Mouse (Mus musculus): ENCODE measurements around the gene Sobp.

The Sobp gene

GRCm38 (mm10) chr10:42991018-42991417, 183.3 kb downstream of the Sobp start:
- DNase-seq (ENCODE audit: low spot score), result no peak

- peak; percentile 41 for DNase-seq (ENCODE audit: low spot score)
These were observed 184.4 kb downstream of the Sobp start for GRCm38 (mm10) chr10:42989910-42990309.

GRCm38 (mm10) chr10:42988627-42989026, 185.7 kb downstream of the Sobp start:
- DNase-seq (ENCODE audit: low spot score), result no peak

DNA sequence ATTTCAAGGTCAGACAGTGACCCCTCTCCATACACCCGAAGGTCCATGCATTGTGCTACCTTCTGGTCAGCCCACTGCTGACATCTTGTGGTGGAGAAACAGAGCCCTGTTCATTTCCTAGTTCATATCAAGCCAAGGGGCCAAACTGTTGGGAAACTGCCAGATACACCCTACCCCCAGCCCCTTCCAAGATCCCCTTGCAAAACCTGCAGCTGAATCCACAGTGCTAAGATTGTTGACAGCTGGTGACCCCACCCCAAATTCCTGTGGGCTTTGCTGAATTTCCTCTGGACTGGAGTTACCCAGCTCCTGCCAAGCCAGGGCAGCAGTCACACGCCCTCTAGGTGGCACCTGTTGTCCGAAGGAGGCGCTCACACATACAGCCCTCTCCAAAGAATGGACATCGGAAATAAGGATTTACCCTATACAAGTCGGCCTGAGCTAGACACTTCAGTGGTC, 186.7 kb downstream of the Sobp start:
- DNase-seq (ENCODE audit: low spot score), result peak; percentile 29

GRCm38 (mm10) chr10:42984886-42985285, 189.4 kb downstream of the Sobp start:
- DNase-seq (ENCODE audit: low spot score), result no peak

- DNase-seq (ENCODE audit: low spot score), result no peak
These were observed 193.2 kb downstream of the Sobp start for GRCm38 (mm10) chr10:42980999-42981757.

DNA sequence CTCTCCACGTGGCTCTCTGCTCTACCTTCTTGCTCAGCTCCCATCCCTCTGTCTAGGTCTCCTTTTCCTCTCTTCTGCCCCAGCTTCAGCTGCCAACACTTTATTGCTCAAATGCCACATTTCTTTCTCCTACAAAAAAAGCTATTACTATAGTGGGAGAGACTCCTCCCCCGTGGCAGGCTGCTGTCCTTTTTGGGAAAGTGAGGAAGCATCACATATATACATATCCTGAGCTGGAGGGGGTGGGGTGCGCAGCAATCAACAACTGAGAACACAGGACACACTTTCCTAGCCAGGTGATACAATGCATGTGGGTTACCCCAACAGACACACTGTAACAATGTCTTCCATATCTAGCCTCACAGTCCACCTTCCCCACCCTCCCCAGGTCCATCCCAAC, 196.0 kb downstream of the Sobp start:
- DNase-seq (ENCODE audit: low spot score), result no peak

DNA sequence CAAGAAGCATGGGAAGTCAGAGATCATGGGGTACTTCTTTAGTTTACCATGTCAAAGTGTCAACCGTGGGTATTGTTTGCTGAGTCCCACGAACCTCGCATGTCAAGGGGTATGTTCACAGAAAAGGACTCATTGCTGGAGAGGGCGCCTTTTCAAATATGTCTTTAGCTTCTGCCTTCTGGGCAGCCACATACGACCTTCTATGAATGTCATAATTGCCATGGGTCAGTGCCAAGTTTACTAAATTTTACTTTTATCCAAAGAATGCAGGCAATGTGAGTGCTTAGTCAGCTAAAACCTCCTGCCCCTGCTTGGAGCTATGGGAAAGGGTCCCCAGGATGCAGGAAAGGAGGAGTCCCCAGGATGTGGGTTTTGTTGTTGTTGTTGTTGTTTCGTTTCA, 197.8 kb downstream of the Sobp start:
- DNase-seq (ENCODE audit: low spot score), result no peak

- DNase-seq (ENCODE audit: low spot score), result no peak
These were observed 200.8 kb downstream of the Sobp start for GRCm38 (mm10) chr10:42973537-42973936.

DNA sequence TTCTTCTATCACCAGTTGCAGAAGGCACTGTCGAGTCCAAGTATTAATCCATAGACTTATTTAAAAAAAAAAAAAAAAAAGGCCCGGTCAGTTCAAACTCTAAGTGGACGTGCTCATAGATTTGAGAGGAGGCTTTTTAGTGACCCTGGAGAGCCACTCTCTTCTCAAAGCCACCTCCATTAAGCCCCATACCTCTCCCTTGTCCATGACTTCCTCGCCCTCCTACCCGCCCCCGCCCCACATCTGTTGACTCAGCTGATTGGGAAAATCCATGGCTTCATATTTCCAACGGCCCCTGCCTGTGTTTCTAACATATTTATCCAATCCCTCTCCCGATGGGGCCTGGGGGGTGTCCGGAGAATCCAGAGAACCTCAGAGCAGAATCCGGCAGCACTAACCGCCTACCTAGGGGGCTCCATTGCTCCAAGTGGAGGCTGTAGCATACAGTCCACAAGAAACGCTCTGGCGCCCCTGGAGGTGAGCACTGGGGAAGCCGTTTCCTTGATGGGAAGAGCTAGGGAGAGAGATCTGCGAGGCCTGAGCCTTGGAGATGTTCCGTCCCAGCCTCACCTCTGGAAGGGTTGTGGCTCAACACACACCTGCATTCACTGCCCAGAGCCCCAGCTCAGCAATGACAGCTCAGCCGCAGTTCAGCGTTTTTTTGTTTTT, 201.7 kb downstream of the Sobp start:
- DNase-seq (ENCODE audit: low spot score), result peak; percentile 55

GRCm38 (mm10) chr10:42968332-42968731, 206.0 kb downstream of the Sobp start:
- DNase-seq (ENCODE audit: low spot score), result no peak

DNA sequence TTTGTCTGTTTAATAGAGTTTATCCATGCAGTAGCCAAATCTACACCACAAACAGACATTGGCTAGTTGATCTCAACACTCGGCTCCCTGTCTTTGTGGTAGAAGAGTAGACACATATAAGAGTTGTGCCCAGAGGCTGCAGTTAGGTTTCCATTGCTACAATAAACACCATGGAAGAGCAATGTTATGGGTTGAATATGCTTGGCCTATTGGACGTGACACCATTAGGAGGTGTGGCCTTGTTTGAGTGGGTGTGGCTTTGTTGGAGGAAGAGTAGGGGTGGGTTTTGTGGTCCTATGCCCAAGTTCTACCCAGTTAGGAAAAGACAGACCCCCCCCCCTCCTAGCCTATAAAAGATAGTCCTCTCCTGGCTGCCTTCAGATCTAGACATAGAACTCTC, 211.3 kb downstream of the Sobp start:
- DNase-seq (ENCODE audit: low spot score), result no peak

- DNase-seq (ENCODE audit: low spot score), result no peak
These were observed 211.7 kb downstream of the Sobp start for GRCm38 (mm10) chr10:42962655-42963054.

DNA sequence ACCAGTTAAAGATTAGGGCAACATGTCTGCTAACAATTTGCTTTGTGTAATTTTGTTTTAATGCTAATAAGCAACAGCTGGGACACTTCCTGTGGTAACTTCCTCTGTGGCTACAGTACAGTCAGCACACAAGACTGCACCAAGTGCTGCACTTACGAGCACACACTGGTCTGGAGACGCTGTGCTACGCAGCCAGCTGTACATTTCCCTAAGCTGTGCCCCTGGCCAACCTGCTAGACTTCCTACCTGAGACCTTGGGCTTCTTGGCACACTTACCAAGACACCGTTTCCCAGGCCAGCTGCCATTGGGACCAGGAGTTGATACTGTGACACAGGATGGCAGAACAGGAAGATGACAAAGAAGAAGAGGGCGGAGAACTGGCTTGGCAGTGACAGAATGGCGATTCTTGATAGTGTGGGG, 212.1 kb downstream of the Sobp start:
- DNase-seq (ENCODE audit: low spot score), result no peak

DNA sequence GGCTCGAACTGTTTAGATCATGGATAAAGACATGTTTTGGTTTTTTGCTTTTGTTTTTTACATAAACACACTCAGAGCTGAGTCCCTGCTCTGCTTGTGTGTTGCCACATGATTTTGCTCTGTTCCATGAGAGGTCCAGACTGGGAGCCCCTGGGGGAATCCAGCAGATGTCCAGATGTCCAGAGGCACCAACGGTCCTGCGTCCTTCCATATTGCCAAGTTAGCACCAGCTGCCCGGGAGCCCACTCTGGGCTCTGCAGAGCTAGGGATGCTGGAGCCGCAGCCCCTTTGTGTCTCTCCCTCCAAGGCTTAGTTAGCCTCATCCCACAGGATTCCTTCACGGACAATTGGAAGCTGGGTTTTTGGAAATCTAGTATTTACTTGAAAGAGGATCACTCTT, 212.6 kb downstream of the Sobp start:
- no peak for DNase-seq (ENCODE audit: low spot score)

- DNase-seq (ENCODE audit: low spot score), result no peak
These were observed 215.6 kb downstream of the Sobp start for GRCm38 (mm10) chr10:42958686-42959085.

DNA sequence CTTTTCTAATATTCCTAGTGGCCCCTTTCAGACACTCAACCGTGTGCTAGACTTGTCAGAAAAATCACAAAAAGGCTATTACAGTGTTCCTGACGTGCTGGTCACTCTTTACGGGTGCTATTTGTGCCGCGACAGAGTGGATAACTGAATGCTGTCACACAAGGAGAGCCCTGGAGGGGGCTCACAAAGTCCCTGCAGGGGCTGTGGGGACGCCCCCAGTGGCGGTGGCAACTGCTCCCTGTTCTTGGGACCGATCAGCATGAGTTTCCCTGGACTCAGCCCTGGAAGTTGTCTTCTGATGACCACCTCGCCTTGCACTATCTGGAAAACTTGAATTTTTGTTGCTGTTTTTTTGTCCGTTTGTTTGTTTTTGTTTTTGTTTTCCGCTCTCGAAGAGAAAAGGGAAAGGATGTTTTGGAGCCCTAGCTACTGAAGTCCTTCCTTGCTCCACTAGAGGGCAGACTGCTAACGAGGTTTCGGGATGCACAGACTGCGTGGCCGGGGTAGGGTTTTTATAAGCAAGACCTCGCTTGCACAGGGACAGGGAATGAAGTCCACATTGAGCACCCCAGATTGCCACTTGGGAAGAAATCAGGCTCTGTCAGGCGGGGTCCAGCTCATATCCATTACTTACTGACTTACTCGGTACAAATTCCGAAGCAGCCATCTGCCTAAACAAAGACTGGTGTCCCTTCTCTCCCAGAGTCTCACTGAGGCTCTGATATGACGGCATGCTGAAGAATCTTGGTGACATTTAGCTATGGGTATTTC, 216.3 kb downstream of the Sobp start:
- peak; percentile 63 for DNase-seq (ENCODE audit: low spot score)

- no peak for DNase-seq (ENCODE audit: low spot score)
These were observed 219.1 kb downstream of the Sobp start for GRCm38 (mm10) chr10:42955205-42955604.

DNA sequence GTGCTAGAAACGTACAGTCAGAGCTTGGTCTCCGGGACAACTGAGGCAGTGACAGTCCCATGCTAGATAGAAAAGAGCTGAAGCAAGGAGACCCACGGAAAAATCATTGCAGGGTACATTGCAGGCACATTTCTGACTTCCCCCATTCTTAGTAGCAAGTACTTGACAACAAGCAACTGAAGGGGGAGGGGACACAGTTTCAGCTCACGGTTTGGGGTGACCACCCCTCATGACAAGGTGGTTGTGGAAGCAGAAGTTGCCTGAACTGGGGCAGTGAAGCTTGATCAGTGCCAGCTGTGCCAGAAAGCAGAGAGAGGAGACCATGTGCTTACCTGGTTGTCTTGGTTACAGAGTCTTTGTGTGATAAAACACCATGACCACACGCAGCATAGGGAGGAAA, 220.7 kb downstream of the Sobp start:
- DNase-seq (ENCODE audit: low spot score), result no peak

All from ovary, postnatal 14 days (tissue).